Comparison of ENCODE assay signal across 9 mouse cellular contexts in genomic region chr3:128519913-128520316, GRCm38 (mm10).
A peak's percentile ranks its signal among the peaks of the same experiment; 100 is the strongest.
DNase-seq lines count a peak whose midpoint lies in the region; ATAC-seq lines count a peak whose summit lies in the region.
"Had no signal": no experiment of that assay in that cellular context is flagged by ENCODE, and none has a peak within 500 bp of the region (broad histone marks: within the 10 kb centered on the region; RNA-seq: fewer than 3 reads in every experiment).

No protein-coding gene starts in this region.

- intact Hi-C loops in heart, postnatal 10 days (cut with DNase I): loop anchor here (10.0 kb wide), 1 partner anchor 685 kb away; no protein-coding TSS in a partner anchor

- H3K9me3 ChIP-seq in heart, embryonic 12.5 days (replicated peaks): peaks cover 8% of the 10 kb centered on the region; the same call in 1 of the 2 replicates
- H3K9me3 ChIP-seq in heart, embryonic 10.5 days: no peaks in the 10 kb centered on the region

- H3K27me3 ChIP-seq in heart, embryonic 12.5 days (replicated peaks): peaks cover 26% of the 10 kb centered on the region
- H3K27me3 ChIP-seq in heart, embryonic 10.5 days (ENCODE audit: insufficient read depth, poor library complexity, severe bottlenecking): no peaks in the 10 kb centered on the region; the same call in 1 of the 2 replicates

- H3K36me3 ChIP-seq in heart, embryonic 12.5 days: no peaks in the 10 kb centered on the region
- no peaks in the 10 kb centered on the region for H3K36me3 ChIP-seq in heart, embryonic 10.5 days

- 51% methylated on average over 6 of the region's 6 CpGs for WGBS in heart, embryonic 12.5 days
- 78% methylated on average over 6 of the region's 6 CpGs for WGBS in heart, embryonic 10.5 days

- no peak for ATAC-seq in heart, embryonic 12.5 days (ENCODE audit: insufficient number of reproducible peaks, low FRiP score)

- no peak for DNase-seq in heart, embryonic 10.5 days (ENCODE audit: low spot score)
- DNase-seq in cerebellum, postnatal 36 days: peak; percentile 11 to 13
- peak; percentile 14 to 35 for DNase-seq in heart, postnatal 10 days
- peak; percentile 25 to 59 for DNase-seq in left cerebral cortex, adult 8-10 months (ENCODE audit: low spot score in 2 of 2)
- peak; percentile 15 for DNase-seq in right cerebral cortex, postnatal 14 days
- DNase-seq in thymus, postnatal 14 days: no peak
- DNase-seq in embryo, embryonic 9.5 days (ENCODE audit: extremely low spot score): no peak

- no peak overlapping the region for H3K4me3 ChIP-seq in heart, embryonic 12.5 days
- H3K4me3 ChIP-seq in heart, embryonic 10.5 days: no peak overlapping the region

- H3K4me2 ChIP-seq in heart, embryonic 12.5 days: peak overlapping the region; percentile 43; the same call in 1 of the 2 replicates

- peaks cover 17% of the 10 kb centered on the region for H3K4me1 ChIP-seq in heart, embryonic 12.5 days (replicated peaks)
- no peaks in the 10 kb centered on the region for H3K4me1 ChIP-seq in heart, embryonic 10.5 days

- H3K27ac ChIP-seq in heart, embryonic 12.5 days (ENCODE audit: poor library complexity, severe bottlenecking): no peak overlapping the region
- no peak overlapping the region for H3K27ac ChIP-seq in heart, embryonic 10.5 days
- H3K27ac ChIP-seq: macrophage had no signal

- no peak overlapping the region for H3K9ac ChIP-seq in heart, embryonic 12.5 days

Comparison
In these comparisons a context has a peak if more than half of its experiments do, and no peak if none do; other contexts are left out.
1. DNase-seq: peak in cerebellum, postnatal 36 days (2 of 2), heart, postnatal 10 days (2 of 2), left cerebral cortex, adult 8-10 months (2 of 2) and right cerebral cortex, postnatal 14 days (single experiment); none in heart, embryonic 10.5 days (single experiment), thymus, postnatal 14 days (single experiment) and embryo, embryonic 9.5 days (single experiment).